In the genomic region with DNA sequence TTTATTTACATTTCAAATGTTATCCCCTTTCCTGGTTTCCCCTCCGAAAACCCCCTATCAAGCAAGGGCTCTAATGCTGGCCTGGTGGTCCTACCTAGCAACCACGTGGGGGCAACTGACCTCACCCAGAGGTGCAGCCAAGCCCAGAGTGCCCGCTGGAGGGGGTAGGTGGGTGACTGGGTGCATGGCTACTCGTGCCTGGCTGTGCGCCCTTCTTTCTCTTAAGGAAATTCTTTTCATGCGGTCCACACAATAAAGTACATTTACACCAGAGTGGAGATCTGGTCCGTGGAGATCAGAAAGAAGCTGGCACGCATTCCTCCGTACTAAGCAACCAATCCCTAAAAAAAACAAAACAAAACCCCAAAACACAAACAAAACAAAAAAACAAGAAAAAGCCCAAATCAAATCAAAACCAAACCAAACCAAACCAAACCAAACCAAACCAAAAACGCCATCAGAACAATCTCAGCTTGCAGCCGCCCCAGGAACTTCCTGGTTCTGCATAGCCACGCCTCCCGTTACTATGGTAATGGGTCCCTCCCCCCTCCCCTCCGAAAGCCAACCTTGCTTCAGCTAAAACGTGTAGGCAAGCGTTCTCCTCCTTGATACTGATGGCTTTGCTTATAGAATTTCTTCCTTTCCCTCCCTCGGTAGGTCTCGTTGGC, we compare ENCODE assay signal across 8 mouse cellular contexts. TPM values are rescaled to one million over a fixed set of nuclear protein-coding genes. Genes with fewer than 3 reads are reported as not detected.
DNase-seq lines count a peak whose midpoint lies in the region; TF ChIP-seq lines count a peak whose summit lies in the region.

No protein-coding gene starts in this region.

- DNase-seq in 416B (ENCODE audit: low read depth) (peak; percentile 92), R1 (ENCODE audit: low read depth, low spot score) (peak; percentile 96)
- peak; percentile 54 to 75 for DNase-seq in cerebellum, postnatal 25 days
- DNase-seq in heart, adult 2 months, result peak; percentile 64 to 68
- peak; percentile 75 for DNase-seq in kidney, adult 2 months
- peak; percentile 75 for DNase-seq in lung, postnatal 10 days
- peak; percentile 53 for DNase-seq in ovary, postnatal 14 days (ENCODE audit: low spot score)
- no peak for DNase-seq in layer of hippocampus, postnatal 14 days (ENCODE audit: low spot score in 2 of 2)

- peak overlapping the region; percentile 78 for H3K27ac ChIP-seq in heart, adult 2 months
- H3K27ac ChIP-seq in kidney, adult 2 months (ENCODE audit: insufficient read depth, low read depth, low read length), result peak overlapping the region; percentile 6

- peaks cover 9% of the 10 kb centered on the region for H3K4me1 ChIP-seq in heart, adult 2 months (ENCODE audit: control insufficient read depth, insufficient read depth, low read length)
- H3K4me1 ChIP-seq in kidney, adult 2 months (ENCODE audit: control insufficient read depth, insufficient read depth, low read length), result peaks cover 40% of the 10 kb centered on the region

- H3K4me3 ChIP-seq in heart, adult 2 months, result peak overlapping the region; percentile 65
- H3K4me3 ChIP-seq in kidney, adult 2 months (ENCODE audit: insufficient read depth, low read depth, low read length), result peak overlapping the region; percentile 31

- WGBS in heart, adult 2 months, result under 1% methylated on average over 18 of the region's 18 CpGs
- 2% methylated on average over 18 of the region's 18 CpGs for WGBS in kidney, adult 2 months

- H3K79me2 ChIP-seq in heart, adult 2 months (replicated peaks; ENCODE audit: control insufficient read depth, insufficient read depth, low read length), result no peaks in the 10 kb centered on the region

- H3K27me3 ChIP-seq in heart, adult 2 months (ENCODE audit: control insufficient read depth, insufficient read depth, low read length), result no peaks in the 10 kb centered on the region
- H3K27me3 ChIP-seq in kidney, adult 2 months (replicated peaks; ENCODE audit: control insufficient read depth, insufficient read depth, low read length), result no peaks in the 10 kb centered on the region

- H3K36me3 ChIP-seq in heart, adult 2 months (ENCODE audit: control insufficient read depth, insufficient read depth, low read length), result no peaks in the 10 kb centered on the region
- no peaks in the 10 kb centered on the region for H3K36me3 ChIP-seq in kidney, adult 2 months (ENCODE audit: control insufficient read depth, insufficient read depth, low read length)

- intact Hi-C loops in heart, adult 2 months (cut with DNase I), result loop anchor here (2.0 to 5.0 kb wide), 2 partner anchors 30 to 51 kb away; no protein-coding TSS in a partner anchor

- peak; percentile 43 for TF ChIP-seq CTCF in heart, adult 2 months (IDR thresholded peaks at IDR 0.05)
- TF ChIP-seq CTCF in kidney, adult 2 months (conservative IDR thresholded peaks at IDR 0.05; ENCODE audit: insufficient read depth, insufficient read length, low read depth, low read length), result no peak

- TF ChIP-seq EP300 in heart, adult 2 months (IDR thresholded peaks at IDR 0.05; ENCODE audit: insufficient read depth, low read depth, low read length), result 0 out of 2 replicates have a peak, but pooled peaks have one; percentile 37

- peak overlapping the region; percentile 52 for H3K9ac ChIP-seq in heart, adult 2 months (ENCODE audit: low read depth, low read length)

- peak; percentile 82 for TF ChIP-seq POLR2A in heart, adult 2 months (IDR thresholded peaks at IDR 0.05; ENCODE audit: insufficient read depth, low read depth, low read length)
- TF ChIP-seq POLR2A in kidney, adult 2 months (IDR thresholded peaks at IDR 0.05; ENCODE audit: low read depth, low read length), result no peak

RNA-seq across cellular contexts. Expression of a gene that starts 54.4 kb away (rescaled TPM):
- not detected for total RNA-seq in heart, adult 2 months (2021)
- not detected in 2 replicates for polyA plus RNA-seq in heart, adult 2 months (2012; rRNA removed)
- polyA plus RNA-seq in kidney, adult 2 months (2012; rRNA removed), result not detected in 2 replicates
- not detected for total RNA-seq in layer of hippocampus, postnatal 14 days (2021)

Comparison
In these comparisons a context has a peak if more than half of its experiments do, and no peak if none do; other contexts are left out.
1. DNase-seq: peak in 416B (single experiment), R1 (single experiment), cerebellum, postnatal 25 days (2 of 2), heart, adult 2 months (2 of 2), kidney, adult 2 months (single experiment), lung, postnatal 10 days (single experiment) and ovary, postnatal 14 days (single experiment); none in layer of hippocampus, postnatal 14 days (0 of 2).